Mouse (Mus musculus): Measurements from ENCODE around the gene Slc17a3. TPM values are rescaled to one million over a fixed set of nuclear protein-coding genes. Genes with fewer than 3 reads are reported as not detected.

The Slc17a3 gene
- total RNA-seq, 4 experiments from 2014 or later: not detected

DNA sequence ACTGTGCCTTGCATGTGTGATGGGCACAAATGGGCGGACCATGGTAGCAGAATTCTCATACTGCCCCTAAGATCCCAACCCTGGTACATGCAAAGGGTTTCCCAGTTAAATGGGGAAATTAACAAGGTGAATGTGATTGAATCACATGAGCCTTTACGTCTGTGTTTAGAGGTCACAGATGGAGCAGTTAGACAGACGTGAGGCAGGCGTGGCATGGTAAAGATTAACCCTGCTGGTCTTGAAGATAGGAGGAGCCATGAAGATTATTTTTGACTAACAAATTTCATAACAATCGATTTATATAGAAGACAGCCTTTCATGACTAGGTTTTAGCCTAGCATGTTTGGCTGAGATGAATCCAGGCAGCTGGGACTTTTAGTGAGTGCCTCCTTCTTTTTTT lies 33.9 kb downstream of the Slc17a3 start:
- no peak for DNase-seq (ENCODE audit: low spot score)

- no peak for DNase-seq (ENCODE audit: low spot score)
These were observed 39.9 kb downstream of the Slc17a3 start for GRCm38 (mm10) chr13:23879106-23879505.

DNA sequence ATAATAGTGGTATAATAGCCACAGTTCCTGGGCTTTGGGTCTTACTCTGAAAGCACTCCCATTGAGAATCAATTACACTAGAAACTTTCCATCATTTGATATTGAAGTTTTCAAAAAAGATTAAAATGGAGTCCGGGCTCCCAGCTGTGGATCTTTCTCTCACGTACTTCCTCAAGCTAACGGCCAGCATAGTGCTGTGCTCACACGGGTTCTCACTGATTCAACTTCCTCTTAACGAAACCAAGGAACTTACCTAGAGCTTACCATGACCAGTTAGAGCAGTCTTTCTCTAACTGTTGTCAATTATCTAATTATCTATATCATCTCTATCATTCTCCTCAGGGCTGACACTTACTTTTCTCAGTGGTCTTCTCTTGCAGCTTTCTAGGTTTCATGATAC lies 40.4 kb downstream of the Slc17a3 start:
- no peak for DNase-seq (ENCODE audit: low spot score)

DNA sequence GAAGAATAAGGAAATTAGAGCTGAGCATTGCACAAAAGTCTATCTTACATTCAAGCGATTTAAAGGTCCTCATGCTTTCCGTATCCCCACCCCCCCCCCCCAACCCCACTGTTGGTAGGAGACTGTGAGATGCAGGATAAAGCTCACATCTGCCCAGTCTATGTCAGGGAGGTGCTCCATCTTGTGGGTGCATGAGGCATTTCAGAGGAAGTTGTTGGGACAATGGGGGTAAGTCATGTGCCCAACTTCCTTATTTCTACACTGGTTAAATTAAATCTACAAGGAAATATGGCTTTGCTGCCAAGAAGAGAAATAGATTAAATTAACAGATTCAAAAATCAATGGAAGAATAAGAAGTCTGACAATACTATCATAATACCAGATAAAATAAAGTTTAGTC lies 46.3 kb downstream of the Slc17a3 start:
- no peak for DNase-seq (ENCODE audit: low spot score)

- no peak for DNase-seq (ENCODE audit: low spot score)
These were observed 47.9 kb downstream of the Slc17a3 start for GRCm38 (mm10) chr13:23887026-23887725.

DNA sequence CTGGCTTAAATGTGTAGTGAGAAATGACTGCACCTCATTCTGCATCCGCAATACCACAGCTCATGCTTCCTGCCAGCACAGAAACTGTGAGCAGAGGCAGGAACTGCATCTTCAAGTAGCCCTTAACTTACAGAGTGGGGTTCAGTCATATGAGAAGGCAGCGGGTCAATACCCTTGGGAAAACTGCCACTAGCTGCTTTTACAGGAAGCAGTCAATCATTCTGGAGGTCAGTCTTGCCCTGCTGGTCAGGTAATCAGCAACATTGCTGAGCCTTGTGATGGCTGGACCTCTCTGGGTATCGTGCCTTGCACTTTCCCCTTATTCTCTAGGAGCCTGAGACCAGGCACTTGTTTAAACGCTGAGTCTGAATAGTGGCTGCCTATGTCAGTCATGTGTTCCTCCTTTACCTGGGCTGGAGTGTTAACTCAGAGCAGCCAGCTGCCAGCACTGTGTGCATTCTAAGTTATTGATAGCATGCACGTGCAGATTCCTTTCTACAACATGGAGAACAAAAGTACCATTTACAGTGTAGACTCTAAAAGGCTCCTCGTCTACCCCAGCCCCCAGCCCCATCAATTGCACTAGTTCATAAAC lies 49.9 kb downstream of the Slc17a3 start:
- no peak for DNase-seq (ENCODE audit: low spot score)

GRCm38 (mm10) chr13:23892592-23893268 lies 53.5 kb downstream of the Slc17a3 start:
- DNase-seq (ENCODE audit: low spot score): no peak

DNA sequence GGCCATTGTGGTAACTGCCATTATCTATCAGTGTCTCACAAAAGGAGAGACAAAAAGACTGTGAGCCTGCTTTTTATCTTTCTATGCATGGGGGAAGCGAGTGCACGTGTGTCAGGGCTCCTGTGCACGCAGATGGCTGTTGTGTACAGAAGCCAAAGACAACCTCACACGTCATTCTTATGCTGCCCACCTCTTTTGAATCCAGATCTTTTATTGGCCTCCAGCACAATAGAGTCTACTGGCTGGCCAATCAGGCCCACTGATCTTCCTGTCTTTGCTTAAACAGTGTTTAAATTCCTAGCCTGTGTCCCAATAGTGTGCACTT lies 54.0 kb downstream of the Slc17a3 start:
- DNase-seq (ENCODE audit: low spot score): no peak

GRCm38 (mm10) chr13:23898242-23898641 lies 59.0 kb downstream of the Slc17a3 start:
- DNase-seq (ENCODE audit: low spot score): peak; percentile 9

- no peak for DNase-seq (ENCODE audit: low spot score)
These were observed 67.7 kb downstream of the Slc17a3 start for GRCm38 (mm10) chr13:23906906-23907305.

- no peak for DNase-seq (ENCODE audit: low spot score)
These were observed 70.9 kb downstream of the Slc17a3 start for GRCm38 (mm10) chr13:23910121-23910520.

Other genes starting within 250 kb of the Slc17a3 start
- 10 to 100 TPM; 11.6 to 13.8 (median 12.6) TPM for gene Hist1h2be, start 218.3 kb upstream of the Slc17a3 start, total RNA-seq (2022)
- gene Hist1h1e, start 216.9 kb upstream of the Slc17a3 start, total RNA-seq (2022): 10 to 100 TPM; 27.4 to 44.8 (median 35.5) TPM
- gene Hist1h2ac, start 155.5 kb upstream of the Slc17a3 start, total RNA-seq (2022): 1 to 10 TPM; 1.1 to 1.6 (median 1.3) TPM
- 10 to 100 TPM; 74.6 to 82.2 (median 76.6) TPM for gene Hist1h2bc, start 155.2 kb upstream of the Slc17a3 start, total RNA-seq (2022)
- gene Hist1h1t, start 143.6 kb upstream of the Slc17a3 start, total RNA-seq (2022): under 1 TPM in 1 of 4 experiments, not detected in 3; 0.30 TPM
- gene Hist1h4c, start 141.0 kb upstream of the Slc17a3 start, total RNA-seq (2022): 10 to 100 TPM; 37.9 to 55.9 (median 45.3) TPM
- 10 to 100 TPM; 58.1 to 66.0 (median 61.5) TPM for gene Hfe, start 128.6 kb upstream of the Slc17a3 start, total RNA-seq (2022)
- 100 to 1,000 TPM; 145 to 209 (median 187) TPM for gene Hist1h1c, start 100.6 kb upstream of the Slc17a3 start, total RNA-seq (2022)
- gene Hist1h3c, start 93.8 kb upstream of the Slc17a3 start, total RNA-seq (2022): 1 to 10 TPM in 2 of 4 experiments, under 1 TPM in 1, not detected in 1; 0.82 to 5.6 (median 2.3) TPM
- gene Hist1h2bb, start 92.7 kb upstream of the Slc17a3 start, total RNA-seq (2022): 1 to 10 TPM; 2.6 to 6.9 (median 4.0) TPM
- gene Hist1h2ab, start 88.3 kb upstream of the Slc17a3 start, total RNA-seq (2022): 1 to 10 TPM in 3 of 4 experiments, not detected in 1; 2.4 to 8.4 (median 4.0) TPM
- 10 to 100 TPM in 1 of 4 experiments, 1 to 10 TPM in 3; 2.4 to 16.9 (median 4.5) TPM for gene Hist1h3b, start 87.2 kb upstream of the Slc17a3 start, total RNA-seq (2022)
- 1 to 10 TPM; 5.4 to 9.6 (median 6.8) TPM for gene Hist1h4b, start 82.4 kb upstream of the Slc17a3 start, total RNA-seq (2022)
- gene Hist1h4a, start 78.2 kb upstream of the Slc17a3 start, total RNA-seq (2022): 10 to 100 TPM in 1 of 4 experiments, 1 to 10 TPM in 3; 4.1 to 10.2 (median 5.4) TPM
- gene Hist1h3a, start 77.0 kb upstream of the Slc17a3 start, total RNA-seq (2022): 1 to 10 TPM; 1.8 to 10.0 (median 6.6) TPM
- gene Hist1h1a, start 75.8 kb upstream of the Slc17a3 start, total RNA-seq (2022): 1 to 10 TPM; 3.3 to 5.0 (median 4.0) TPM
- not detected for gene Trim38, start 69.5 kb upstream of the Slc17a3 start, total RNA-seq (2022)
- gene Slc17a2, start 32.4 kb upstream of the Slc17a3 start, total RNA-seq (2022): not detected
- gene Slc17a1, start 28.3 kb downstream of the Slc17a3 start, total RNA-seq (2022): not detected
- gene Slc17a4, start 75.6 kb downstream of the Slc17a3 start, total RNA-seq (2022): not detected
- not detected for gene Hist1h2ba, start 94.7 kb downstream of the Slc17a3 start, total RNA-seq (2022)
- gene Hist1h2aa, start 95.0 kb downstream of the Slc17a3 start, total RNA-seq (2022): not detected
- gene Scgn, start 151.8 kb downstream of the Slc17a3 start, total RNA-seq (2022): not detected

Measured in heart, adult 8-10 months (tissue).